Mouse (Mus musculus): ENCODE results near the gene Pitpnc1.

- TF ChIP-seq CTCF (conservative IDR thresholded peaks at IDR 0.05 in 1 of 2, IDR thresholded peaks at IDR 0.05 in 1 of 2; ENCODE audit: low read depth in 2 of 2, low read length in 2 of 2) (peak; percentile 86 to 87), EP300 (IDR thresholded peaks at IDR 0.05; ENCODE audit: low read length) (no peak), TBP (conservative IDR thresholded peaks at IDR 0.05; ENCODE audit: low read depth, low read length) (no peak), JUND (conservative IDR thresholded peaks at IDR 0.05; ENCODE audit: low read depth, low read length) (no peak), POLR2A (IDR thresholded peaks at IDR 0.05; ENCODE audit: low read depth, low read length) (no peak), ZC3H11A (IDR thresholded peaks at IDR 0.05; ENCODE audit: low read depth, low read length) (no peak), ZMIZ1 (IDR thresholded peaks at IDR 0.05; ENCODE audit: low read depth, low read length) (no peak), MEF2A (IDR thresholded peaks at IDR 0.05; ENCODE audit: borderline replicate concordance, low read depth, low read length) (no peak), HCFC1 (IDR thresholded peaks at IDR 0.05; ENCODE audit: low read depth, low read length) (no peak)
These were observed 35.8 kb upstream of the Pitpnc1 start for GRCm38 (mm10) chr11:107506260-107506659.
